Mouse (Mus musculus) lung, postnatal 0 days (tissue): ENCODE measurements around the gene Srsf3.

Experiments used
- CTCF ChIP-seq: IDR thresholded peaks from 2 replicates; pipeline ENCODE4 v1.5.1; 2016; ENCODE audit warnings: antibody characterized with exemption, mild to moderate bottlenecking
- EP300 ChIP-seq: IDR thresholded peaks from 2 replicates; pipeline ENCODE4 v1.6.1; 2016; ENCODE audit warnings: antibody characterized with exemption, mild to moderate bottlenecking, control low read depth

DNA sequence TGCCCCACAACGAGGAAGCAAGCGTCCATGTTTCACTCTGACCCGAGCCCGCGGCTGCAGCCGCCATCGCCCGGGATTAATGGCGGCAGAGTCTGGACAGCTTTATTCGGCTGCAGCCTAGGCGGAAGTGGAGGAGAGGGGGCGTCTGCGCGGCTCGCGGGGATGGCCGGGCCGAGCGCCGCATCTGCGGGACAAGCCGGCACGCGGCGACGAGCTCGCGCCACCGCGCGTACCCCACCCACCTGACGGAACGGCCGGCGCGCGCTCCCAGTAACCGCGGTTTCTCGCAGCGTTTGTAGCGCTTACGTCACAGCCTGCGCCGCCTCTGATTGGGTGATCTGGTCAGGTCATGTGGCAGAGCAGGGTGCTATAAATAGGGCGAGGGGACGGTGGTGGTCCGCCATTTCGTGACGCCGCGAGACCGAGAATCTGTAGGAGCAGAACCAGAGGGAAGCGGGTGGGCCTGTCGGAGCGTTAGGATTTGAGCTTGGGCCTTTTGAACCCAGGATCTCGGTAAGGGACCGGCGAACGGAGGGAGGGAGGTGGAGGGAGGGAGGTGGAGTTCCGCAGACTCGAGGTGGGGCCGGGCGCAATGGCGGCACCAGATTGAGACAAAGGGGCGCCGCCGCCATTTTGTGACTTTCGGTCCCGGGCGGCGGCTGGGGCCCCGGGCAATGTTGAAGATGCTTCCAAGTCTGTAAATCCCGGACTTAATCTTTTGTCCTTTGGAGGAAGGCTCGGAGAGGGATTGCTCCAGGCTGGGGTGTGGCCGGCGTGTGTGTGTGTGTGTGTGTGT is at the start of gene Srsf3:
- TF ChIP-seq CTCF = no peak
- TF ChIP-seq EP300 = peak; percentile 65; the same call in 1 of the 2 replicates
